Mouse (Mus musculus) hindbrain, embryonic 16.5 days (tissue): ENCODE results near the gene Sez6l. TPM values are rescaled to one million over a fixed set of nuclear protein-coding genes. Genes with fewer than 3 reads are reported as not detected.

Experiments
- ATAC-seq: fragments of 200-750 bp; cut with Nextera tagmentation; 2 replicates; pipeline ENCODE4 v1.8.0; 2017; ENCODE audit warnings: moderate TSS enrichment, moderate library complexity
- H3K27ac ChIP-seq: fragments of 300-500 bp; sonication (generic); 2 replicates; pipeline ENCODE4 v1.5.1; 2014; ENCODE audit warnings: low read depth, mild to moderate bottlenecking, control low read depth, low read length, moderate library complexity
- H3K27me3 ChIP-seq: fragments of 300-500 bp; sonication (generic); replicated peaks from 2 replicates; pipeline ENCODE4 v1.6.1; 2014; ENCODE audit warnings: low read length; ENCODE audit not compliant: control insufficient read depth, insufficient read depth
- H3K36me3 ChIP-seq: fragments of 300-500 bp; sonication (generic); 2 replicates; pipeline ENCODE4 v1.6.1; 2014; ENCODE audit warnings: mild to moderate bottlenecking, low read length, moderate library complexity, mixed read lengths; ENCODE audit not compliant: control insufficient read depth, insufficient read depth
- H3K4me1 ChIP-seq: fragments of 300-500 bp; sonication (generic); 2 replicates; pipeline ENCODE4 v1.6.1; 2014; ENCODE audit warnings: low read depth, low read length; ENCODE audit not compliant: control insufficient read depth, insufficient read depth
- H3K4me2 ChIP-seq: fragments of 300-500 bp; sonication (generic); 2 replicates; pipeline ENCODE4 v1.6.1; 2014; ENCODE audit warnings: mild to moderate bottlenecking, low read length, control low read depth, moderate library complexity
- H3K4me3 ChIP-seq: fragments of 300-500 bp; sonication (generic); 2 replicates; pipeline ENCODE4 v1.5.1; 2014; ENCODE audit warnings: mild to moderate bottlenecking, low read length, control low read depth, moderate library complexity
- H3K9ac ChIP-seq: fragments of 300-500 bp; sonication (generic); 2 replicates; pipeline ENCODE4 v1.6.1; 2014; ENCODE audit warnings: low read depth, mild to moderate bottlenecking, control low read depth, low read length, moderate library complexity
- H3K9me3 ChIP-seq: fragments of 300-500 bp; sonication (generic); 2 replicates; pipeline ENCODE4 v1.6.1; 2014; ENCODE audit warnings: mild to moderate bottlenecking, low read length, moderate library complexity; ENCODE audit not compliant: control insufficient read depth
- WGBS: fragments of 180-500 bp; shearing (Covaris S2); extraction: QIAGEN DNeasy Blood & Tissue Kit; methylation state at CpG from one replicate; pipeline ENCODE4 v1.1.7; 2014; 5-methylcytosine and 5-hydroxymethylcytosine counted together
- polyA plus RNA-seq: library from polyadenylated mRNA; unstranded; fragments of >200 nt; fragmentation: Nextera tagmentation; extraction: Ambion mirVana; gene quantifications from 2 replicates; pipeline ENCODE4 v1.2.1, GENCODE M21; 2015

Gene Sez6l
- polyA plus RNA-seq, 1 experiment from 2014 or later: 42.8 TPM

DNA sequence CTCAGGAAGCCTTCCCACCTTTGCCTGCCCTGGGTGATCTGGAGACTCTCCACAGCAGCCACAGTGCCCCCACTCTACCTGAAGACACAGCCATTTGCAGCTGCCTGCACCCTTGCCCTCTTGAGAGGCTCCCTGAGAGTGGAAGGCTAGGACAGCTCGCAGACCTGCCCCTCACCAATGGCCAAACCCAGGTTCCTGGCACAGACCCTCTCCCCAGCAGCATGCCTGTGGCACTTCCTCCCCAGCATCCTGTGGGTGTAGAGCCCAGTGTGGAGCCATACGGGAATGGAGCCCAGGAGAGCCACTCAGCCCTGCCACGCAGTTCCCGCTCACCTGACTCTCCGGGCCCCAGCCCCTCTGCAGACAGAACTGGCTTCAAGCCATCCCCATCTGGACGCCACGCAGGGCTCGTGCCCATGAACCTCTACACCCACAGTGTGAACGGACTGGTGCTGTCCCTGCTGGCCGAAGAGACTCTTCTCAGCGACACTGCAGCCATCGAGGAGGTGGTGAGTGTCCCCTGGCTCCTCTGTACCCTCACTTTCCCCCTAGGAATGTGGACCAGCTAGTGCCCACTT lies 206.7 kb downstream of the Sez6l start:
- Histone ChIP-seq H3K27me3 (no peaks in the 10 kb centered on the region), H3K4me2 (no peak overlapping the region), H3K4me1 (peaks cover 47% of the 10 kb centered on the region), H3K36me3 (peaks cover 19% of the 10 kb centered on the region), H3K9me3 (no peaks in the 10 kb centered on the region), H3K9ac (peak overlapping the region; percentile 41), H3K4me3 (no peak overlapping the region), H3K27ac (peak overlapping the region; percentile 89)
- 65% methylated on average over 12 of the region's 12 CpGs for WGBS
- no peak for ATAC-seq

GRCm38 (mm10) chr5:112369326-112369725 lies 207.7 kb downstream of the Sez6l start:
- H3K9ac ChIP-seq: peak overlapping the region; percentile 41; the same call in 1 of the 2 replicates
- H3K4me2 ChIP-seq: no peak overlapping the region
- H3K27me3 ChIP-seq: no peaks in the 10 kb centered on the region
- ATAC-seq: no peak
- peaks cover 17% of the 10 kb centered on the region; the same call in 1 of the 2 replicates for H3K36me3 ChIP-seq
- 78% methylated on average over 13 of the region's 13 CpGs for WGBS
- peak overlapping the region; percentile 65 for H3K27ac ChIP-seq
- H3K9me3 ChIP-seq: no peaks in the 10 kb centered on the region
- no peak overlapping the region for H3K4me3 ChIP-seq
- peaks cover 47% of the 10 kb centered on the region for H3K4me1 ChIP-seq

Other genes with a start within 250 kb of the Sez6l start
- gene Srrd, start 234.1 kb downstream of the Sez6l start, polyA plus RNA-seq: 58.3 and 60.8 TPM in 2 replicates
- 37.4 and 39.6 TPM in 2 replicates for gene Hps4, start 234.1 kb downstream of the Sez6l start, polyA plus RNA-seq
- gene Gm6583, start 221.2 kb downstream of the Sez6l start, polyA plus RNA-seq: 0.17 and 0.21 TPM in 2 replicates
- 29.5 and 37.0 TPM in 2 replicates for gene Asphd2, start 182.3 kb downstream of the Sez6l start, polyA plus RNA-seq
- 0.62 and 0.68 TPM in 2 replicates for gene Gm6588, start 127.8 kb downstream of the Sez6l start, polyA plus RNA-seq